Mouse (Mus musculus) hindbrain, embryonic 13.5 days (tissue): ENCODE data around the gene Stap2. TPM values are rescaled to one million over a fixed set of nuclear protein-coding genes. Genes with fewer than 3 reads are reported as not detected.

Source experiments
- ATAC-seq: fragments of 200-750 bp; cut with Nextera tagmentation; 2 replicates; pipeline ENCODE4 v1.8.0; 2017; ENCODE audit warnings: moderate TSS enrichment; ENCODE audit not compliant: low FRiP score
- H3K27ac ChIP-seq: fragments of 300-500 bp; sonication (generic); 2 replicates; pipeline ENCODE4 v1.5.1; 2015; ENCODE audit warnings: inconsistent platforms, mild to moderate bottlenecking, moderate library complexity
- H3K27me3 ChIP-seq: fragments of 300-500 bp; sonication (generic); 2 replicates; pipeline ENCODE4 v1.6.1; 2015; ENCODE audit warnings: mild to moderate bottlenecking, inconsistent platforms
- H3K36me3 ChIP-seq: fragments of 300-500 bp; sonication (generic); 2 replicates; pipeline ENCODE4 v1.6.1; 2015; ENCODE audit warnings: mild to moderate bottlenecking, inconsistent platforms
- H3K4me1 ChIP-seq: fragments of 300-500 bp; sonication (generic); replicated peaks from 2 replicates; pipeline ENCODE4 v1.6.1; 2015; ENCODE audit warnings: inconsistent platforms
- H3K4me2 ChIP-seq: fragments of 300-500 bp; sonication (generic); 2 replicates; pipeline ENCODE4 v1.6.1; 2015; ENCODE audit warnings: inconsistent platforms, mild to moderate bottlenecking, moderate library complexity
- H3K4me3 ChIP-seq: fragments of 300-500 bp; sonication (generic); 2 replicates; pipeline ENCODE4 v1.5.1; 2015; ENCODE audit warnings: mild to moderate bottlenecking, inconsistent platforms
- H3K9ac ChIP-seq: fragments of 300-500 bp; sonication (generic); 2 replicates; pipeline ENCODE4 v1.6.1; 2015; ENCODE audit warnings: mild to moderate bottlenecking, inconsistent platforms
- H3K9me3 ChIP-seq: fragments of 300-500 bp; sonication (generic); 2 replicates; pipeline ENCODE4 v1.6.1; 2016; ENCODE audit warnings: inconsistent platforms
- WGBS: fragments of 180-500 bp; shearing (Covaris S2); methylation state at CpG from one replicate; pipeline ENCODE4 v1.1.7; 2015; 5-methylcytosine and 5-hydroxymethylcytosine counted together
- polyA plus RNA-seq: library from polyadenylated mRNA; unstranded; fragments of >200 nt; fragmentation: Nextera tagmentation; extraction: Ambion mirVana; gene quantifications from 2 replicates; pipeline ENCODE4 v1.2.1, GENCODE M21; 2015

The Stap2 gene
- polyA plus RNA-seq, 1 experiment from 2014 or later, result 5.8 TPM

GRCm38 (mm10) chr17:55986030-55986961 lies 19.1 kb downstream of the Stap2 start, which contains the start of gene Fsd1:
Gene Fsd1, plus strand, starts transcription at chr17:55986509.
- Histone ChIP-seq H3K4me3 (peak within 1 kb of the TSS; percentile 76), H3K9me3 (no peaks in the 10 kb centered on the region), H3K27ac (peak within 1 kb of the TSS; percentile 85), H3K4me1 (peaks cover 19% of the 10 kb centered on the region), H3K27me3 (no peaks in the 10 kb centered on the region), H3K36me3 (peaks cover 27% of the 10 kb centered on the region), H3K9ac (peak within 1 kb of the TSS; percentile 94), H3K4me2 (peak within 1 kb of the TSS; percentile 72)
- peak; percentile 83 for ATAC-seq
- WGBS, result 8% methylated on average over 35 of the region's 35 CpGs

- peak overlapping the region; percentile 80 for H3K27ac ChIP-seq
- H3K9me3 ChIP-seq, result no peaks in the 10 kb centered on the region
- peaks cover 25% of the 10 kb centered on the region for H3K4me1 ChIP-seq
- H3K36me3 ChIP-seq, result peaks cover 34% of the 10 kb centered on the region
- H3K27me3 ChIP-seq, result no peaks in the 10 kb centered on the region
- peak overlapping the region; percentile 53; the same call in 1 of the 2 replicates for H3K9ac ChIP-seq
- no peak overlapping the region for H3K4me3 ChIP-seq
- 42% methylated on average over 3 of the region's 3 CpGs for WGBS
- no peak overlapping the region for H3K4me2 ChIP-seq
- no peak for ATAC-seq
Measured at GRCm38 (mm10) chr17:55977301-55977700, 28.1 kb downstream of the Stap2 start.

GRCm38 (mm10) chr17:55976255-55976862 lies 29.0 kb downstream of the Stap2 start:
- H3K4me2 ChIP-seq, result 0 out of 2 replicates have a peak overlapping the region, but pooled peaks have one; percentile 0
- WGBS, result 12% methylated on average over 13 of the region's 13 CpGs

GRCm38 (mm10) chr17:55971453-55971852 lies 33.9 kb downstream of the Stap2 start:
- peaks cover 67% of the 10 kb centered on the region for H3K4me1 ChIP-seq
- H3K9ac ChIP-seq, result peak overlapping the region; percentile 91
- no peaks in the 10 kb centered on the region for H3K27me3 ChIP-seq
- peaks cover 51% of the 10 kb centered on the region for H3K36me3 ChIP-seq
- 25% methylated on average over 21 of the region's 22 CpGs for WGBS
- H3K9me3 ChIP-seq, result no peaks in the 10 kb centered on the region
- no peak for ATAC-seq
- H3K4me3 ChIP-seq, result peak overlapping the region; percentile 70
- peak overlapping the region; percentile 96; the same call in 1 of the 2 replicates for H3K27ac ChIP-seq
- peak overlapping the region; percentile 87 for H3K4me2 ChIP-seq

More at GRCm38 (mm10) chr17:55976255-55976862, 29.0 kb downstream of the Stap2 start:
- Histone ChIP-seq H3K27ac (peak overlapping the region; percentile 80), H3K27me3 (no peaks in the 10 kb centered on the region), H3K9me3 (no peaks in the 10 kb centered on the region), H3K9ac (peak overlapping the region; percentile 51; the same call in 1 of the 2 replicates), H3K4me1 (peaks cover 35% of the 10 kb centered on the region), H3K36me3 (peaks cover 34% of the 10 kb centered on the region), H3K4me3 (no peak overlapping the region)
- peak; percentile 77 for ATAC-seq

- Histone ChIP-seq H3K4me2 (peak within 1 kb of the TSS; percentile 87), H3K9ac (peak within 1 kb of the TSS; percentile 91), H3K4me3 (peak within 1 kb of the TSS; percentile 70), H3K27ac (peak within 1 kb of the TSS; percentile 96), H3K27me3 (no peaks in the 10 kb centered on the region), H3K4me1 (peaks cover 63% of the 10 kb centered on the region), H3K36me3 (peaks cover 54% of the 10 kb centered on the region), H3K9me3 (no peaks in the 10 kb centered on the region)
- ATAC-seq, result peak; percentile 47
- 8% methylated on average over 53 of the region's 55 CpGs for WGBS
Measured at GRCm38 (mm10) chr17:55969966-55970891, 35.2 kb downstream of the Stap2 start, which contains the start of gene Shd. Gene Shd, plus strand, starts transcription at chr17:55970467.

GRCm38 (mm10) chr17:55969560-55969959 lies 35.8 kb downstream of the Stap2 start:
- H3K4me2 ChIP-seq, result peak overlapping the region; percentile 87
- peaks cover 54% of the 10 kb centered on the region for H3K36me3 ChIP-seq
- WGBS, result 9% methylated on average over 14 of the region's 14 CpGs
- no peaks in the 10 kb centered on the region for H3K27me3 ChIP-seq
- peak; percentile 57 for ATAC-seq
- H3K27ac ChIP-seq, result peak overlapping the region; percentile 96
- no peaks in the 10 kb centered on the region for H3K9me3 ChIP-seq
- peak overlapping the region; percentile 70 for H3K4me3 ChIP-seq
- peak overlapping the region; percentile 91 for H3K9ac ChIP-seq
- H3K4me1 ChIP-seq, result peaks cover 63% of the 10 kb centered on the region

GRCm38 (mm10) chr17:55968210-55968609 lies 37.2 kb downstream of the Stap2 start:
- Histone ChIP-seq H3K27ac (peak overlapping the region; percentile 96), H3K36me3 (peaks cover 51% of the 10 kb centered on the region), H3K27me3 (no peaks in the 10 kb centered on the region), H3K4me3 (no peak overlapping the region), H3K9ac (peak overlapping the region; percentile 55), H3K4me2 (no peak overlapping the region), H3K4me1 (peaks cover 59% of the 10 kb centered on the region), H3K9me3 (no peaks in the 10 kb centered on the region)
- no peak for ATAC-seq
- WGBS, result 31% methylated on average over 7 of the region's 7 CpGs

- Histone ChIP-seq H3K9me3 (no peaks in the 10 kb centered on the region), H3K4me3 (no peak overlapping the region), H3K4me1 (peaks cover 54% of the 10 kb centered on the region), H3K9ac (peak overlapping the region; percentile 55; the same call in 1 of the 2 replicates), H3K27me3 (no peaks in the 10 kb centered on the region), H3K4me2 (no peak overlapping the region), H3K36me3 (peaks cover 51% of the 10 kb centered on the region), H3K27ac (peak overlapping the region; percentile 4; the same call in 1 of the 2 replicates)
- no peak for ATAC-seq
- 94% methylated on average over 4 of the region's 4 CpGs for WGBS
Measured at GRCm38 (mm10) chr17:55967186-55967585, 38.2 kb downstream of the Stap2 start.

GRCm38 (mm10) chr17:55964996-55965395 lies 40.4 kb downstream of the Stap2 start:
- ATAC-seq, result no peak
- Histone ChIP-seq H3K4me1 (peaks cover 39% of the 10 kb centered on the region), H3K9me3 (no peaks in the 10 kb centered on the region), H3K27me3 (no peaks in the 10 kb centered on the region), H3K4me3 (no peak overlapping the region), H3K9ac (no peak overlapping the region), H3K36me3 (peaks cover 67% of the 10 kb centered on the region), H3K4me2 (no peak overlapping the region), H3K27ac (no peak overlapping the region)
- WGBS, result 84% methylated on average over 9 of the region's 9 CpGs

GRCm38 (mm10) chr17:55964496-55964895 lies 40.9 kb downstream of the Stap2 start:
- H3K36me3 ChIP-seq, result peaks cover 67% of the 10 kb centered on the region

GRCm38 (mm10) chr17:55963171-55963570 lies 42.2 kb downstream of the Stap2 start:
- H3K9me3 ChIP-seq, result no peaks in the 10 kb centered on the region
- H3K4me1 ChIP-seq, result peaks cover 30% of the 10 kb centered on the region
- no peak for ATAC-seq
- H3K4me2 ChIP-seq, result no peak overlapping the region
- H3K36me3 ChIP-seq, result peaks cover 67% of the 10 kb centered on the region
- 83% methylated on average over 14 of the region's 14 CpGs for WGBS
- H3K27me3 ChIP-seq, result no peaks in the 10 kb centered on the region
- no peak overlapping the region for H3K27ac ChIP-seq
- no peak overlapping the region for H3K4me3 ChIP-seq
- no peak overlapping the region for H3K9ac ChIP-seq

More at GRCm38 (mm10) chr17:55964496-55964895, 40.9 kb downstream of the Stap2 start:
- Histone ChIP-seq H3K27me3 (no peaks in the 10 kb centered on the region), H3K9ac (no peak overlapping the region), H3K4me3 (no peak overlapping the region), H3K27ac (no peak overlapping the region), H3K9me3 (no peaks in the 10 kb centered on the region), H3K4me2 (no peak overlapping the region), H3K4me1 (peaks cover 39% of the 10 kb centered on the region)
- WGBS, result 94% methylated on average over 10 of the region's 10 CpGs
- no peak for ATAC-seq
